Mouse (Mus musculus): ENCODE measurements at regions not wholly inside any gene's neighbourhood (a gene's known extent, or its start where the extent isn't known, plus 50 kb on each side); places are given as distances from the start of the nearest gene placed in this dataset.

DNA sequence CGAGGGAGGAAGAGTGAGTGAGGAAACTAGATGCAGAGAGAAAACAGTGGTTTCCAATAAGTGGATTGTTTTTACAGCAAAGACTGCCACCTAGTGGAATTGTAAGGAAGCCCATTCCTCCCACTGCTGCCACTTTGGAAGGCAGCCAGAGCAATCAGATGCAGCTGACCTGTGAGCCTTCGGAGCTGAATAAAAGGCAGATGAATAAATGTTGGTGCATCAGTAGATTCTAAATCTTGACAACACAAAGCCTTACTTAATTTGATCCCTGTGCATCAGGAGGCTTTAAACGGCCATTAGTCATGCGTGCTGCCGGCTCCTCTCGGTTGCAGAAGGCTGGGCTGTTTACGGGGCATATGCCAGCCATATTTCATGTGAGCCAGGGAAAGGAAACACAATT lies 128.2 kb upstream of the Aco1 start:
- TF ChIP-seq CTCF (IDR thresholded peaks at IDR 0.05; ENCODE audit: low read depth) (peak; percentile 74), EP300 (IDR thresholded peaks at IDR 0.05; ENCODE audit: low read depth) (no peak)
